Mouse (Mus musculus) lung, embryonic 15.5 days (tissue): ENCODE data around the gene Patj. TPM values are rescaled to one million over a fixed set of nuclear protein-coding genes. Genes with fewer than 3 reads are reported as not detected.
"Not testable (repeated sequence)": the region's sequence is repeated elsewhere in the genome, so short reads cannot be mapped to it uniquely, and the experiment has no call there.

Source experiments
- ATAC-seq: fragments of 200-750 bp; cut with Nextera tagmentation; 2 replicates; pipeline ENCODE4 v1.8.0; 2017; ENCODE audit warnings: moderate number of reproducible peaks, borderline replicate concordance; ENCODE audit not compliant: low FRiP score, low TSS enrichment; ENCODE audit errors: extremely low read depth
- H3K27ac ChIP-seq: fragments of 300-500 bp; sonication (generic); 2 replicates; pipeline ENCODE4 v1.5.1; 2015; ENCODE audit warnings: moderate library complexity, mild to moderate bottlenecking, inconsistent platforms
- H3K27me3 ChIP-seq: fragments of 300-500 bp; sonication (generic); 2 replicates; pipeline ENCODE4 v1.6.1; 2015; ENCODE audit warnings: inconsistent platforms
- H3K36me3 ChIP-seq: fragments of 300-500 bp; sonication (generic); 2 replicates; pipeline ENCODE4 v1.6.1; 2015; ENCODE audit warnings: inconsistent platforms
- H3K4me1 ChIP-seq: fragments of 300-500 bp; sonication (generic); 2 replicates; pipeline ENCODE4 v1.6.1; 2015; ENCODE audit warnings: inconsistent platforms
- H3K4me2 ChIP-seq: fragments of 300-500 bp; sonication (generic); 2 replicates; pipeline ENCODE4 v1.6.1; 2015; ENCODE audit warnings: inconsistent platforms, mild to moderate bottlenecking, moderate library complexity
- H3K4me3 ChIP-seq: fragments of 300-500 bp; sonication (generic); 2 replicates; pipeline ENCODE4 v1.5.1; 2015; ENCODE audit warnings: mild to moderate bottlenecking, inconsistent platforms
- H3K9ac ChIP-seq: fragments of 300-500 bp; sonication (generic); 2 replicates; pipeline ENCODE4 v1.6.1; 2015; ENCODE audit warnings: inconsistent platforms
- H3K9me3 ChIP-seq: fragments of 300-500 bp; sonication (generic); 2 replicates; pipeline ENCODE4 v1.6.1; 2016; ENCODE audit warnings: inconsistent platforms
- WGBS: fragments of 180-500 bp; shearing (Covaris S2); methylation state at CpG from one replicate; pipeline ENCODE4 v1.1.7; 2015; 5-methylcytosine and 5-hydroxymethylcytosine counted together
- polyA plus RNA-seq: library from polyadenylated mRNA; unstranded; fragments of >200 nt; fragmentation: Nextera tagmentation; extraction: Ambion mirVana; gene quantifications from 2 replicates; pipeline ENCODE4 v1.2.1, GENCODE M21; 2015

Gene Patj
- polyA plus RNA-seq, 1 experiment from 2014 or later = 23.8 TPM

- 51% methylated on average over 1 of the region's 1 CpGs for WGBS
- Histone ChIP-seq H3K36me3 (no peaks in the 10 kb centered on the region), H3K9me3 (no peaks in the 10 kb centered on the region), H3K4me3 (no peak overlapping the region), H3K4me2 (no peak overlapping the region), H3K9ac (no peak overlapping the region), H3K27me3 (no peaks in the 10 kb centered on the region), H3K4me1 (0 out of 2 replicates have a peak, but pooled peaks cover 2% of the 10 kb centered on the region), H3K27ac (no peak overlapping the region)
- no peak for ATAC-seq
Observed at GRCm38 (mm10) chr4:98598546-98598971, 203.0 kb downstream of the Patj start.

GRCm38 (mm10) chr4:98599358-98599757 lies 203.8 kb downstream of the Patj start:
- 0 out of 2 replicates have a peak, but pooled peaks cover 2% of the 10 kb centered on the region for H3K4me1 ChIP-seq

DNA sequence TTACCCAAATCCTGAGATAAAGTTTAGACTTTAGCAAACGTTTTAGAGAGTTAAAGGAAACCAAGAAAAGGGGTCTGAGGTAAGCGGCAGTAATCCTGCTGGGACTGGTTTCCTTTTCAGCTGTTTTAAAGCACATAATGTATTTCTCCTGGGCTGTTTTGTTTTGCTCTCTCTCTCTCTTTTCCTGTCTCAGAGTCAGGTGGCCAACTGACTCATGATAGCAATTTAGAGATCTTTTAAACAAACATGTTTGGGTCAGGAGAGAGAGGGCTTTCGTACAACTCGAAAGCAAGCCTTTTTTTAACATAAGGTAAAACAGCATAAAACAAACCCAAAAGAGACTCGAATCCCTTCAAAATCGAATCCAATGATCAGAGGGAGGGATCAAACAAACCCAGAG lies 207.5 kb downstream of the Patj start:
- Histone ChIP-seq H3K4me3 (no peak overlapping the region), H3K36me3 (no peaks in the 10 kb centered on the region), H3K4me1 (no peaks in the 10 kb centered on the region), H3K4me2 (no peak overlapping the region), H3K9me3 (no peaks in the 10 kb centered on the region), H3K9ac (no peak overlapping the region), H3K27ac (no peak overlapping the region), H3K27me3 (no peaks in the 10 kb centered on the region)
- WGBS = 49% methylated on average over 6 of the region's 6 CpGs
- ATAC-seq = no peak

More at GRCm38 (mm10) chr4:98599358-98599757, 203.8 kb downstream of the Patj start:
- no peaks in the 10 kb centered on the region for H3K27me3 ChIP-seq
- no peak for ATAC-seq
- no peaks in the 10 kb centered on the region for H3K9me3 ChIP-seq
- no peaks in the 10 kb centered on the region for H3K36me3 ChIP-seq
- H3K4me2 ChIP-seq = no peak overlapping the region
- H3K27ac ChIP-seq = no peak overlapping the region
- 27% methylated on average over 6 of the region's 6 CpGs for WGBS
- no peak overlapping the region for H3K9ac ChIP-seq
- no peak overlapping the region for H3K4me3 ChIP-seq

DNA sequence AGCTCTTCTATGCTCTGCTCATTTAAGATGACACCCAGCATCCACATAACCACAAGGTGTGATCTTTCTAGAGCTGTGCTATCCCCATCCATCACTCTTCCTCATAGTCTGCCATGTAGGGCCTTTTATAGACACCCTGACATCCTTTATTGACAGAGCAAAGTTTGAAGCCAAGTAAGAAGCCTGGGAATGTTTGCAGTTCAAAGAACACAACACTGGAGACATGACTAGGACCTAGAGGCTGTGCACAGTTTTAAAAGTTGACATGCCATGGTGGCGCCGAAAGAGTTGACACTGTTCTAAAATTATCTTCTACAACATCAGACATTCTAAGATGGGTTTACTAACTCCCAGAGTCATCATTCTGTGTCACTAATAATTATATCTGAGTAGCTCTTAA lies 214.9 kb downstream of the Patj start:
- no peak for ATAC-seq
- WGBS = 79% methylated on average over 2 of the region's 2 CpGs
- no peak overlapping the region for H3K9ac ChIP-seq
- H3K4me1 ChIP-seq = no peaks in the 10 kb centered on the region
- H3K27me3 ChIP-seq = no peaks in the 10 kb centered on the region
- H3K27ac ChIP-seq = no peak overlapping the region
- H3K36me3 ChIP-seq = no peaks in the 10 kb centered on the region
- H3K9me3 ChIP-seq = no peaks in the 10 kb centered on the region
- no peak overlapping the region for H3K4me2 ChIP-seq
- H3K4me3 ChIP-seq = no peak overlapping the region

DNA sequence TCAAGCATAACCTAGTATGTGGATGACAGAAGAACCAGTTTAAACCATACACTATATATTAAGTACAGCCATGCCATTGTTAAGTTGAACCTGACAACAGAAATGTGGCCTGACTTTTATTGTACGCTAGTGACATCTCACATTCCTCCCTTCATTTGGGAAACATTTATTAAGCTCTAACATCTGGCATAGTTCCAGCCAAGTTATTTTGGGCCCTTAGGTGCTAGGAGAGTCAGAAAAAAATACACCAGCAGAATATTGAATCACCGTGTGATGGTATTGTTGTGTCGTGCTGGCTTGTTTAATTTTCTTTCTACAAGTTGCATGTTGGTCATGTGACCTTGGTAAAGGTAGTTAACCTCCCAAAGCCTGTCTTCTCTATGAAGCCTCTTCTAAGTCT lies 218.8 kb downstream of the Patj start:
- H3K4me3 ChIP-seq = no peak overlapping the region
- no peaks in the 10 kb centered on the region for H3K27me3 ChIP-seq
- ATAC-seq = no peak
- no peaks in the 10 kb centered on the region for H3K36me3 ChIP-seq
- H3K9me3 ChIP-seq = no peaks in the 10 kb centered on the region
- no peak overlapping the region for H3K4me2 ChIP-seq
- H3K9ac ChIP-seq = no peak overlapping the region
- H3K4me1 ChIP-seq = no peaks in the 10 kb centered on the region
- WGBS = 68% methylated on average over 3 of the region's 3 CpGs
- no peak overlapping the region for H3K27ac ChIP-seq

- ATAC-seq = no peak
- WGBS = 84% methylated on average over 6 of the region's 6 CpGs
Observed at GRCm38 (mm10) chr4:98619199-98619598, 223.6 kb downstream of the Patj start.

DNA sequence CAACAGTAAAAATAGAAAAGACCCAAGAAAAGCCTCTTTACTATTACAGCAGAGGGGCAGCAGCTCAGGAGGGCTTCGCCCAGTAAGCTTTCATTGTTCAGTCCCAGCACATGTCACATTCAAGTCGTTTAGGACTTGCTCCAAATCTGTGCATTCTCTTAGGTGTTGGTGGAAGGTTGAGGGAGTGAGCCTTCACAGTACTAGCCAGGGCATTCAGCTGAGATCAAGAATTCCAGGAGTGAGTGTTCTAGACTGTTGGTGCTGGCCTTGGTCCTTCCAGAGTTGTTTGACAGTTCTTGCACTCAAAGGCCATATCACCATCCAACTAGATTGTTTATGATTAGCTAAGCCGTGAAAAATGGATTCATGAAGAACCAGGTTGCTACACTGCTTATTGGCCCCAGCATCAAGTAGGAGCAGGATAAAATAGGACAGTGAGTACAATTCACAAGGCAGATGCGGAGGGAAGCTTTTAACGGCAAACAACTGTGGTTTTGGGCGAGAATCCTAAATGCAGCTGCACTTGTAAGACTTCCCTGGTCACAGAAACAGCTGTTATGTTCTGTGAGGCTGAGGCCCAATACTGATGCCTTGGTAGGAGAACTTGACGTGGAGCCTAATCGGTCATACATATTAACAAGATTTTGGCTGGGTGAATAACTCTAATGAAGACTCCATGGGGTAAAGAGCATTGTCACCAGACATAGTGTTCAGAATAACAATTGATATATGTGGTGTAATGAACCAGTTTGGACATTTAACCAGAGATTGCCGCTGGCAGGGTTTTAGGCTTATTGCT lies 225.6 kb downstream of the Patj start:
- Histone ChIP-seq H3K9me3 (no peaks in the 10 kb centered on the region), H3K4me1 (0 out of 2 replicates have a peak, but pooled peaks cover 3% of the 10 kb centered on the region), H3K36me3 (no peaks in the 10 kb centered on the region), H3K4me2 (no peak overlapping the region), H3K4me3 (no peak overlapping the region), H3K27ac (no peak overlapping the region), H3K9ac (no peak overlapping the region), H3K27me3 (no peaks in the 10 kb centered on the region)
- WGBS = 67% methylated on average over 9 of the region's 9 CpGs
- no peak for ATAC-seq

More at GRCm38 (mm10) chr4:98619199-98619598, 223.6 kb downstream of the Patj start:
- Histone ChIP-seq H3K4me1 (0 out of 2 replicates have a peak, but pooled peaks cover 3% of the 10 kb centered on the region), H3K27ac (no peak overlapping the region), H3K36me3 (no peaks in the 10 kb centered on the region), H3K4me2 (no peak overlapping the region), H3K9ac (no peak overlapping the region), H3K4me3 (no peak overlapping the region), H3K27me3 (no peaks in the 10 kb centered on the region), H3K9me3 (no peaks in the 10 kb centered on the region)

DNA sequence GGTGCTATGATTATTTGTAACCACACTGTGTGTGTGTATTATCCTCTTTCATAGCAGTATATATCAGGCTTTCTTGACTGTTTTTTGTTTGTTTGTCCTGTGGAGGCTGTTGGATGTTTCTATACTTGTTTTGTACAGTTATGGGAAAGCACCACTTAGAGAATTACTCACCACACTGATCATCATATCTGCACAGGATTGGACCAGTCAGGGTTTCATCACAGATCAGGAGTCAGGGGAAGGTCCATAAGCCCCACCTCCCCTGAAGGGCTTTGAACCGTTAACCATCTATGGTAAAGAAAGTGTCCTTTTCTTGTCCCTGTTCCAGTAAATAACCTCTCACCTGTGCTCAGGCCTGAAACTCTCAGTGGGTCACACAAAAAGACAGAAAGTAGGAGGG lies 226.6 kb downstream of the Patj start:
- no peaks in the 10 kb centered on the region for H3K27me3 ChIP-seq
- H3K36me3 ChIP-seq = no peaks in the 10 kb centered on the region
- ATAC-seq = no peak
- H3K4me2 ChIP-seq = no peak overlapping the region
- H3K27ac ChIP-seq = no peak overlapping the region
- H3K9me3 ChIP-seq = no peaks in the 10 kb centered on the region
- H3K9ac ChIP-seq = no peak overlapping the region
- 0 out of 2 replicates have a peak, but pooled peaks cover 3% of the 10 kb centered on the region for H3K4me1 ChIP-seq
- no peak overlapping the region for H3K4me3 ChIP-seq
- WGBS = 48% methylated on average over 1 of the region's 1 CpGs

GRCm38 (mm10) chr4:98622996-98623673 lies 227.6 kb downstream of the Patj start:
- Histone ChIP-seq H3K27ac (no peak overlapping the region), H3K4me2 (no peak overlapping the region), H3K4me3 (no peak overlapping the region), H3K9ac (no peak overlapping the region), H3K4me1 (0 out of 2 replicates have a peak, but pooled peaks cover 3% of the 10 kb centered on the region), H3K27me3 (no peaks in the 10 kb centered on the region), H3K36me3 (no peaks in the 10 kb centered on the region), H3K9me3 (no peaks in the 10 kb centered on the region)
- WGBS = 38% methylated on average over 3 of the region's 3 CpGs
- ATAC-seq = no peak; the same call in 1 of the 2 replicates

DNA sequence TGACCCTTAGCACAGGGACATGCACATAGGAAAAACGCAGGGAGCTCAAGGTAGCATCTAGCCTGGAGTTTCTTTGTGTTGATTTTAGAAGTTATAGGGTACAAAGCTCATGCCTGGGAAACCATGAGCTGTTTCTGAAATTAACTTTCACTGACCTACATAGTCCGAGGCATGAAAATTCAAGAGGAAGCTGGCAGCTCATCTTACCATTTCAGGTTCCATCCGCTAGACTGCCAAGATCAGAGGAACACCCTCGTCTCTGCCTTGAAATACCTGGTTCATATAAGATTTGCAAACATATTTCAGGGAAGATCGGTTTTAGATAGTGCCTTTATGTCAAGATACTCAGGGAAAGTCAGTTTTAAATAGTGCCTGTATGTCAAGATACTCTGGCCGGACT lies 232.7 kb downstream of the Patj start:
- H3K27me3 ChIP-seq = no peaks in the 10 kb centered on the region
- no peaks in the 10 kb centered on the region for H3K9me3 ChIP-seq
- H3K4me3 ChIP-seq = no peak overlapping the region
- H3K4me2 ChIP-seq = no peak overlapping the region
- WGBS = 87% methylated on average over 6 of the region's 6 CpGs
- ATAC-seq = no peak
- H3K9ac ChIP-seq = no peak overlapping the region
- H3K27ac ChIP-seq = no peak overlapping the region
- H3K36me3 ChIP-seq = no peaks in the 10 kb centered on the region
- H3K4me1 ChIP-seq = no peaks in the 10 kb centered on the region

GRCm38 (mm10) chr4:98629217-98629616 lies 233.6 kb downstream of the Patj start:
- H3K36me3 ChIP-seq, H3K4me2 ChIP-seq, H3K9me3 ChIP-seq, ATAC-seq, H3K27ac ChIP-seq, H3K4me1 ChIP-seq, H3K4me3 ChIP-seq, H3K9ac ChIP-seq, H3K27me3 ChIP-seq: not testable (repeated sequence)

DNA sequence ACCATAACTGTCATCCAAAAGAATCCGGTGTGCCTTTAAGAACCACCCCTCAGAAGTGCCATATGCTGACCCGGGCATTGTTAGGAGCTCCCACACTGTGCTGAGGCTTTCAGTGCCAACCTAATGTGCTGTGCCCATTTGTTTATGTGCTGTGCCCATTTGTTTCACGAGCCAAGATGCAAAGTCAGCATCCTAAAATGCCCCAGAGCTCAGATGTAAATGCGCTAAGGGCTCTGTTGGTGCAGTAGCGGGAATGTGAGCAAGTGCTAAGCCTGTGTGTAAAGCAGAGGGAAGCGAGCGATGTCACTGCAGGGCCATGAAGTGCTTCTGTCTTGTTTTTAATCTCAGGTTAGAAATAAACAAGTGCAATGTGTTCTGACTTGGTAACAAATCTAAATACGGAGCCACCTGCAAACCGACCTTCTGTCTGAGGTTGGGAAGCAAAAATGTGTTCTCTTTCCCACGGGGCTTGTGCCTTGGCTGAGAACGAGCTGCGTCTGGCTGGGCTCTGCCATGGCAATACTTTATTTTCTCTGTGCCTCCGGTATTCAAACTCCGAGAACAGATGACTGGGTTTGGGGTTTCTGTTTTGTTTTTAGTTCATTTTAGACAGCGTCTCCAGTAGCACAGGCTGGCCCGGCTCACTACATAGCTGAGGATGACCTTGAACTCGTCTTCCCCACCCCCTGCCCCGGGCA lies 239.7 kb downstream of the Patj start:
- H3K27me3 ChIP-seq = no peaks in the 10 kb centered on the region
- WGBS = 73% methylated on average over 18 of the region's 18 CpGs
- no peak overlapping the region for H3K27ac ChIP-seq
- no peaks in the 10 kb centered on the region for H3K36me3 ChIP-seq
- H3K9me3 ChIP-seq = no peaks in the 10 kb centered on the region
- H3K4me3 ChIP-seq = no peak overlapping the region
- no peaks in the 10 kb centered on the region for H3K4me1 ChIP-seq
- H3K9ac ChIP-seq = no peak overlapping the region
- no peak; the same call in 1 of the 2 replicates for ATAC-seq
- no peak overlapping the region for H3K4me2 ChIP-seq
